Mouse (Mus musculus): ENCODE measurements at regions not wholly inside any gene's neighbourhood (a gene's known extent, or its start where the extent isn't known, plus 50 kb on each side); places are given as distances from the start of the nearest gene placed in this dataset.
A peak's percentile ranks its signal among the peaks of the same experiment; 100 is the strongest.

DNA sequence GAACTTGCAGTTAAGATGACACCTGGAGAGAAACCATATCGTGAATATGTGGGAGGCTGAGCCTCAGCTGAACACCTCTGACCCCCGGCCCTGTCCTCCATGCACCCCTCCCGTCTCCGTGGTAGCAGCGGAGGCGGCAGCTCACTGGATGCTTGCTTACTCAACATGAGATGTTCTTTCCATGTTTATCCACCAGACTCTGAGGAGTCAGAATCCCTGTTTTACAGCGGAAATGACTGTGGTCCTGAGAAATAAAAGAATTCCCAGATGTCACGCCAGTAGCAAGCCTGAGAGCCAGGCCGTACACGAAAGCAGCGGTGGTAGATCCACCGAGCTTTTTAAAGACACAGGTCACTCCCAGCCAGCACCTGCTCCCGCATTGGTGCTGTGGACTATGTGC lies 462.4 kb upstream of the Tbx3 start:
- WGBS, result 85% methylated on average over 13 of the region's 13 CpGs
- no peak overlapping the region for H3K4me2 ChIP-seq (ENCODE audit: low read length)
- H3K4me1 ChIP-seq (ENCODE audit: control insufficient read depth, insufficient read depth, low read length), result no peaks in the 10 kb centered on the region
- no peak overlapping the region for H3K4me3 ChIP-seq (ENCODE audit: low read depth, low read length)
- H3K9me3 ChIP-seq (replicated peaks; ENCODE audit: control insufficient read depth, low read length), result 0 out of 2 replicates have a peak, but pooled peaks cover 5% of the 10 kb centered on the region
- no peaks in the 10 kb centered on the region for H3K36me3 ChIP-seq (ENCODE audit: control insufficient read depth, insufficient read depth, low read length)
- H3K27me3 ChIP-seq (replicated peaks; ENCODE audit: control insufficient read depth, insufficient read depth, low read length), result no peaks in the 10 kb centered on the region
- no peak overlapping the region for H3K9ac ChIP-seq (ENCODE audit: low read length)
- ATAC-seq (no peak), DNase-seq (ENCODE audit: low spot score) (no peak)
- no peak overlapping the region for H3K27ac ChIP-seq (ENCODE audit: low read depth, low read length)

DNA sequence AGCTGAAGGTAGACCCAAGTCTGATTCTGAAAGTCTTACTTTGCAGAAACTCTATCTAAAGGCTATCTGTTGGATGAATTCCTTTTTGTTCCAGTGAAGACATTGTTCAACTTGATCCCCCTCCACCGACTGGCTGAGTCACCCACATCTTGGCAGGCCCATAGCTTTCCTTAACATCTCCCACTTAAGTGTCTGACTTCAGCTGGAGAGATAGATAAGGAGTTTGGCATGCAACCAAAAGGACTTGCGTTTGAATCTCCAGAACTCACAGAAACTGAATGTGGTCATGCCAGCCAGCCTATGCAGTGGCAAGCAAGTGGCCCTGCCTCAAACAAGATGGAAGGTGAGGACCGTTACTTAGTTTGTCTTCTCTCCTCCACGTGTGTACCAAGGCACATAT lies 457.3 kb upstream of the Tbx3 start:
- DNase-seq (ENCODE audit: low spot score) (no peak), ATAC-seq (no peak)
- Histone ChIP-seq H3K4me2 (ENCODE audit: low read length) (no peak overlapping the region), H3K27me3 (replicated peaks; ENCODE audit: control insufficient read depth, insufficient read depth, low read length) (no peaks in the 10 kb centered on the region), H3K9me3 (replicated peaks; ENCODE audit: control insufficient read depth, low read length) (0 out of 2 replicates have a peak, but pooled peaks cover 7% of the 10 kb centered on the region), H3K4me1 (ENCODE audit: control insufficient read depth, insufficient read depth, low read length) (no peaks in the 10 kb centered on the region), H3K27ac (ENCODE audit: low read depth, low read length) (no peak overlapping the region), H3K36me3 (ENCODE audit: control insufficient read depth, insufficient read depth, low read length) (no peaks in the 10 kb centered on the region), H3K9ac (ENCODE audit: low read length) (no peak overlapping the region), H3K4me3 (ENCODE audit: low read depth, low read length) (no peak overlapping the region)
- WGBS, result 72% methylated on average over 4 of the region's 4 CpGs

DNA sequence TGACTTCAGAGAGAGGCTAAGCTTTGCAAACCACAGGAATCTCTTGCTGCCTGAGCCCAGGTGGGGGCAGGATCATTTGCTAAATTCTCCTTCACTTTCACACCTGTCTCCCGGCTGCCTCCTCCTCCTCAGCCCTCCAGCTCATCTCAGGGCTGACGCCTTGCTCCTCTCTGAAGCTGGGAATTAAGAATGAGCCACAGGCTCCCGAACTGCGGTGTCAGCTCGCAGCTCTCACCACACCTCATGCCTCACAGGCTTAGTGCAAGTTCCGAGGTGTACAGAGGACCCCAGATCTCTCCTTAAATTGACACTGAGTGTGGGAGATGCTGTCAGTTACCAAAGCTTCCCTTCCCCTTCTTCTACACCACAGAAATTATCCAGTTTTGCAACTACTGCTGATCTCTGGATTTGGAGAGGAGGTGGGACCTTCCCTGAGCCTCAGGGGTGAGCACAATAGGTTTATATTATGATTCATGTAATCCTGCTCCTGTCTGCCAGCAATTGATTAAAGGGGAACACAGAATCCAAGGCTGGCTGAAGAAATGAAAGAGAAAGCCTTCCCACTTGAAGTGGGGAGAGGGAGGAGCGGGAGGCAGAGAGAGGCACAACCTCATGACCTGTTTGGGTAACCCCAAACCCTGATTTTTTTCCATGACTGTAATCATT lies 456.6 kb upstream of the Tbx3 start:
- H3K9ac ChIP-seq (ENCODE audit: low read length), result no peak overlapping the region
- ATAC-seq (no peak), DNase-seq (ENCODE audit: low spot score) (no peak)
- H3K27me3 ChIP-seq (replicated peaks; ENCODE audit: control insufficient read depth, insufficient read depth, low read length), result no peaks in the 10 kb centered on the region
- H3K4me3 ChIP-seq (ENCODE audit: low read depth, low read length), result no peak overlapping the region
- no peaks in the 10 kb centered on the region for H3K4me1 ChIP-seq (ENCODE audit: control insufficient read depth, insufficient read depth, low read length)
- WGBS, result 73% methylated on average over 7 of the region's 7 CpGs
- H3K4me2 ChIP-seq (ENCODE audit: low read length), result no peak overlapping the region
- 0 out of 2 replicates have a peak, but pooled peaks cover 7% of the 10 kb centered on the region for H3K9me3 ChIP-seq (replicated peaks; ENCODE audit: control insufficient read depth, low read length)
- no peaks in the 10 kb centered on the region for H3K36me3 ChIP-seq (ENCODE audit: control insufficient read depth, insufficient read depth, low read length)
- no peak overlapping the region for H3K27ac ChIP-seq (ENCODE audit: low read depth, low read length)

DNA sequence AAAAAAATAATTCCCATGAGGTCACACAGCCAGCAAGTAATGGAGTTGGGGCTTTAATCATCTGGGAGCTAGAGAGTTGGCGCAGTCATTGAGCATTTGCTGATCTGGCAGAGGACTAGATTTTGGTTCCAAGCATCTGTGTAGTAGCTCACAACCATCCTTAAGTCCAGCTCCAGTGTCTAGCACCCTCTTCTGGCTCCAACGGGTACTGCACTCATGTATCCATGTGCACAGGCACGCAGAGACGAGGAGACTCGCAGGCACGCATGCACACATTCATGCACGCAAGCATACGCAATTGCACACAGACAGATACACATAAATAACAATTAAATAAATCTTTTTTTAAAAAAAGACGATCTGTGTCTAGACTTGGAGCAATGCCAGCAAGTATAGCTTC lies 455.5 kb upstream of the Tbx3 start:
- ATAC-seq, result no peak
- 94% methylated on average over 9 of the region's 9 CpGs for WGBS

DNA sequence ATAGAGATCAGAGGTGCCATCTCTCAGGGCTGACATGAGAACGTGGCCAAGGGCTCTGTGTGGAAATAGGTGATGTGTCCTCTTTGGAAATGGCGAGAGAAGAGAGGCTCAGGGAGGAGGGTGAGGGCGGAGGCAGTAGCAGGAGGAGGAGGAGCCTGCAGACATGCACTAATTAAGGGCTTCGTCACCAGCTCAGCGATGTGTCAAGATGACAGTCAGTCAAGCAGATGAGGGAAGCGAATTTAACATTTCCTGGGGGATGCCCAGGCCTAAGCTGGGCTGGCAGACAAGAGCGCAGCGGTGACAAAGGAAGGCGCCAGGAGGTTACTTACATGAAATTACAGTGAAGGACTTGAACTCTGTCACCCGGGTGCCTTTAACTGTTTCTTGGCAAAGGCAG lies 455.1 kb upstream of the Tbx3 start:
- WGBS, result 70% methylated on average over 10 of the region's 10 CpGs
- ATAC-seq (no peak), DNase-seq (ENCODE audit: low spot score) (peak; percentile 45)
- H3K36me3 ChIP-seq (ENCODE audit: control insufficient read depth, insufficient read depth, low read length), result no peaks in the 10 kb centered on the region
- no peak overlapping the region for H3K4me3 ChIP-seq (ENCODE audit: low read depth, low read length)
- no peak overlapping the region for H3K9ac ChIP-seq (ENCODE audit: low read length)
- no peak overlapping the region for H3K27ac ChIP-seq (ENCODE audit: low read depth, low read length)
- 0 out of 2 replicates have a peak, but pooled peaks cover 3% of the 10 kb centered on the region for H3K9me3 ChIP-seq (replicated peaks; ENCODE audit: control insufficient read depth, low read length)
- H3K27me3 ChIP-seq (replicated peaks; ENCODE audit: control insufficient read depth, insufficient read depth, low read length), result no peaks in the 10 kb centered on the region
- H3K4me1 ChIP-seq (ENCODE audit: control insufficient read depth, insufficient read depth, low read length), result no peaks in the 10 kb centered on the region
- no peak overlapping the region for H3K4me2 ChIP-seq (ENCODE audit: low read length)

More for the DNA sequence above, 455.5 kb upstream of the Tbx3 start:
- Histone ChIP-seq H3K27ac (ENCODE audit: low read depth, low read length) (no peak overlapping the region), H3K36me3 (ENCODE audit: control insufficient read depth, insufficient read depth, low read length) (no peaks in the 10 kb centered on the region), H3K9me3 (replicated peaks; ENCODE audit: control insufficient read depth, low read length) (0 out of 2 replicates have a peak, but pooled peaks cover 4% of the 10 kb centered on the region), H3K4me2 (ENCODE audit: low read length) (no peak overlapping the region), H3K27me3 (replicated peaks; ENCODE audit: control insufficient read depth, insufficient read depth, low read length) (no peaks in the 10 kb centered on the region), H3K9ac (ENCODE audit: low read length) (no peak overlapping the region), H3K4me3 (ENCODE audit: low read depth, low read length) (no peak overlapping the region), H3K4me1 (ENCODE audit: control insufficient read depth, insufficient read depth, low read length) (no peaks in the 10 kb centered on the region)
- peak; percentile 6 for DNase-seq (ENCODE audit: low spot score)

DNA sequence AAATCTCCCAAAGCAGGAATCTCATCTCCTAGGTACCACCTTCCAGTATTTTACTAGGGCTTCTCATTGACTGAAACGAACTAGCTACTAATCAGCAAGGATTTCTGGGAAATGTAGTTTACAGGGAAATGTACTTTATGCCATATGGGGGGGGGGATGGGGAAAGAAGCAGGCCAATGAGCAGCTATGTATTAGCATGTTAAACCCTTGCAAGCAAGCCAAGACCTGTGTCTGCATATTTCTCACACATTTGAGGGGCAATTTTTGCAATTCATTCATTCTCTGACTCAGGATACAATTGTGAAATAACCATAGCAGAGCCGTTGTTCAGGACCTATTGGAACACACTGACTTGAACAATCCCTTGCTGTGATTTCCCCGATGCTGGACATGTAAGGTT lies 454.3 kb upstream of the Tbx3 start:
- no peaks in the 10 kb centered on the region for H3K27me3 ChIP-seq (replicated peaks; ENCODE audit: control insufficient read depth, insufficient read depth, low read length)
- no peak; the same call in 1 of the 2 replicates for ATAC-seq
- peak; percentile 71 for DNase-seq (ENCODE audit: low spot score)

DNA sequence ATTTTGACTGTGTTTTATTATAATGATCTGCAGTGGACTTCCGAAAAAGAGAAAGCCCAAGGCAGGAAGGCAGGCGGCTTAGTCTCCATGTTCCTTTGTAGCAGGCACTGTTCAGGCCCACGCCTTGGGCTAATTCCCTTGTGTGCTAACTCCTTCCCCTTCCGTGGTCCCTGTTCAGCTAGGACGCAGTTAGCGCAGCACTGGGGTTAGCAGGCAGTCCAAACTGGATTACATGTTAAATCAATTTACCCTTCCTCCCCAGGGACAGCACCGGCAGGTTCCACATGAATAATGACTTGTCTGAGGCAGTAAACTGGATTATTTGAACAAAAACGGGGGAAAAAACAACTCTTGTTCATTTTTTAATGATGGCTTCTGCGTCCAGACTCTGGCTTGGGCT lies 453.4 kb upstream of the Tbx3 start:
- H3K36me3 ChIP-seq (ENCODE audit: control insufficient read depth, insufficient read depth, low read length), result no peaks in the 10 kb centered on the region
- H3K4me2 ChIP-seq (ENCODE audit: low read length), result no peak overlapping the region
- DNase-seq (ENCODE audit: low spot score), result no peak
- H3K9me3 ChIP-seq (replicated peaks; ENCODE audit: control insufficient read depth, low read length), result 0 out of 2 replicates have a peak, but pooled peaks cover 3% of the 10 kb centered on the region
- no peak for ATAC-seq
- no peak overlapping the region for H3K27ac ChIP-seq (ENCODE audit: low read depth, low read length)
- H3K4me3 ChIP-seq (ENCODE audit: low read depth, low read length), result no peak overlapping the region
- H3K27me3 ChIP-seq (replicated peaks; ENCODE audit: control insufficient read depth, insufficient read depth, low read length), result no peaks in the 10 kb centered on the region
- no peaks in the 10 kb centered on the region for H3K4me1 ChIP-seq (ENCODE audit: control insufficient read depth, insufficient read depth, low read length)
- 84% methylated on average over 9 of the region's 9 CpGs for WGBS
- H3K9ac ChIP-seq (ENCODE audit: low read length), result no peak overlapping the region

More for the DNA sequence above, 454.3 kb upstream of the Tbx3 start:
- WGBS, result 70% methylated on average over 3 of the region's 3 CpGs
- Histone ChIP-seq H3K27ac (ENCODE audit: low read depth, low read length) (no peak overlapping the region), H3K9ac (ENCODE audit: low read length) (no peak overlapping the region), H3K4me1 (ENCODE audit: control insufficient read depth, insufficient read depth, low read length) (no peaks in the 10 kb centered on the region), H3K9me3 (replicated peaks; ENCODE audit: control insufficient read depth, low read length) (0 out of 2 replicates have a peak, but pooled peaks cover 3% of the 10 kb centered on the region), H3K4me2 (ENCODE audit: low read length) (no peak overlapping the region), H3K4me3 (ENCODE audit: low read depth, low read length) (no peak overlapping the region), H3K36me3 (ENCODE audit: control insufficient read depth, insufficient read depth, low read length) (no peaks in the 10 kb centered on the region)

DNA sequence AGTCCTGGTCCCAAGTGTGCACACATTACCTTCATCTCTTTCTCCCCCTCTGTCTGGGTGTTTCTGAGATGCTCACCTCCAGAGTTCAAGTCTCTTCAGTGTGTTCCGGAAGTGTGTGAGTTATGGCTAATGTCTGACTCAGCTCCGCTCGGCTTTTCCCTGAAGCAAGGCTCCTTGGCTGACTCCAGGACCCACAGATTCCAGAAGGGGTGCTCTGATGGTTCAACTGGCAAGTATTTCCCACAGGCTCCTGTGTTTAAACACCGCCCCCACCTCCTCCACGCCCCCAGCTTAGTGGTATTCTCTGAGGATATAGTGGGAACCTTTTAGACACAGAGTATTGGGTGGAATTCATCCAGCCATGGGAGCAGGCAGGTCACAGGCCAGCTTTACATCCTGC lies 441.8 kb upstream of the Tbx3 start:
- Histone ChIP-seq H3K36me3 (ENCODE audit: control insufficient read depth, insufficient read depth, low read length) (no peaks in the 10 kb centered on the region), H3K27me3 (replicated peaks; ENCODE audit: control insufficient read depth, insufficient read depth, low read length) (no peaks in the 10 kb centered on the region), H3K9ac (ENCODE audit: low read length) (no peak overlapping the region), H3K9me3 (replicated peaks; ENCODE audit: control insufficient read depth, low read length) (no peaks in the 10 kb centered on the region), H3K4me2 (ENCODE audit: low read length) (no peak overlapping the region), H3K4me1 (ENCODE audit: control insufficient read depth, insufficient read depth, low read length) (no peaks in the 10 kb centered on the region), H3K4me3 (ENCODE audit: low read depth, low read length) (no peak overlapping the region), H3K27ac (ENCODE audit: low read depth, low read length) (no peak overlapping the region)
- WGBS, result 90% methylated on average over 5 of the region's 5 CpGs
- ATAC-seq, result no peak
- DNase-seq (ENCODE audit: low spot score), result no peak

DNA sequence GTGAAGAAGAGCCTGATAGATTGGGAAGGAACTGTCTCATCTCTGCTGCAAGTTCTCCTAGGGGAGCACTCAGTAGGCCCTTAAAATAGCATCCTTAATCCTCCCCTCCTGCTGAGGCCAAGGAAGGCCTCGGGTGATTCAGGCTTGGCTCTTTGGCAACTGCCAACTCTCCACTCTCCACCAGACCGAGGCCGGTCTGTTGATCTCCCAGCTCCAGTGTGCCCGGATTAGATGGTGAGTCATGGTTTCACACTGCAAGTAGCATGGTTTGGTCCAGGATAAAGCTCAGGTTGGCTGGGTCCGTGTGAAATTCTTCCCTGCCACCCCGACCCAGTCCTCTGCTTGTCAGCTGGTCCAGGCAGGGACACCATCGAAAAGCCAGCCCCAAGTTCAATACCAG lies 437.5 kb upstream of the Tbx3 start:
- ATAC-seq (no peak), DNase-seq (ENCODE audit: low spot score) (no peak)
- no peaks in the 10 kb centered on the region for H3K4me1 ChIP-seq (ENCODE audit: control insufficient read depth, insufficient read depth, low read length)
- H3K27ac ChIP-seq (ENCODE audit: low read depth, low read length), result no peak overlapping the region
- no peak overlapping the region for H3K4me2 ChIP-seq (ENCODE audit: low read length)
- no peak overlapping the region for H3K4me3 ChIP-seq (ENCODE audit: low read depth, low read length)
- no peaks in the 10 kb centered on the region for H3K9me3 ChIP-seq (replicated peaks; ENCODE audit: control insufficient read depth, low read length)
- no peaks in the 10 kb centered on the region for H3K36me3 ChIP-seq (ENCODE audit: control insufficient read depth, insufficient read depth, low read length)
- H3K9ac ChIP-seq (ENCODE audit: low read length), result no peak overlapping the region
- H3K27me3 ChIP-seq (replicated peaks; ENCODE audit: control insufficient read depth, insufficient read depth, low read length), result no peaks in the 10 kb centered on the region
- 71% methylated on average over 7 of the region's 7 CpGs for WGBS
